Mouse (Mus musculus) intestine, embryonic 15.5 days (tissue): ENCODE measurements at regions not wholly inside any gene's neighbourhood (a gene's known extent, or its start where the extent isn't known, plus 50 kb on each side); places are given as distances from the start of the nearest gene placed in this dataset.
A peak's percentile ranks its signal among the peaks of the same experiment; 100 is the strongest.

ENCODE experiments used
- ATAC-seq: fragments of 200-750 bp; cut with Nextera tagmentation; 2 replicates; pipeline ENCODE4 v1.8.0; 2017; ENCODE audit warnings: moderate TSS enrichment, moderate library complexity
- H3K27ac ChIP-seq: fragments of 300-500 bp; sonication (generic); 2 replicates; pipeline ENCODE4 v1.5.1; 2015; ENCODE audit warnings: mild to moderate bottlenecking, inconsistent platforms
- H3K27me3 ChIP-seq: fragments of 300-500 bp; sonication (generic); replicated peaks from 2 replicates; pipeline ENCODE4 v1.6.1; 2015; ENCODE audit warnings: inconsistent platforms
- H3K36me3 ChIP-seq: fragments of 300-500 bp; sonication (generic); 2 replicates; pipeline ENCODE4 v1.6.1; 2015; ENCODE audit warnings: inconsistent platforms
- H3K4me1 ChIP-seq: fragments of 300-500 bp; sonication (generic); replicated peaks from 2 replicates; pipeline ENCODE4 v1.6.1; 2015; ENCODE audit warnings: inconsistent platforms
- H3K4me2 ChIP-seq: fragments of 300-500 bp; sonication (generic); replicated peaks from 2 replicates; pipeline ENCODE4 v1.6.1; 2015; ENCODE audit warnings: mild to moderate bottlenecking, inconsistent platforms
- H3K4me3 ChIP-seq: fragments of 300-500 bp; sonication (generic); replicated peaks from 2 replicates; pipeline ENCODE4 v1.5.1; 2015; ENCODE audit warnings: inconsistent platforms
- H3K9ac ChIP-seq: fragments of 300-500 bp; sonication (generic); 2 replicates; pipeline ENCODE4 v1.6.1; 2015; ENCODE audit warnings: inconsistent platforms
- H3K9me3 ChIP-seq: fragments of 300-500 bp; sonication (generic); 2 replicates; pipeline ENCODE4 v1.6.1; 2016; ENCODE audit warnings: inconsistent platforms
- WGBS: fragments of 180-500 bp; shearing (Covaris S2); methylation state at CpG from one replicate; pipeline ENCODE4 v1.1.7; 2015; 5-methylcytosine and 5-hydroxymethylcytosine counted together

DNA sequence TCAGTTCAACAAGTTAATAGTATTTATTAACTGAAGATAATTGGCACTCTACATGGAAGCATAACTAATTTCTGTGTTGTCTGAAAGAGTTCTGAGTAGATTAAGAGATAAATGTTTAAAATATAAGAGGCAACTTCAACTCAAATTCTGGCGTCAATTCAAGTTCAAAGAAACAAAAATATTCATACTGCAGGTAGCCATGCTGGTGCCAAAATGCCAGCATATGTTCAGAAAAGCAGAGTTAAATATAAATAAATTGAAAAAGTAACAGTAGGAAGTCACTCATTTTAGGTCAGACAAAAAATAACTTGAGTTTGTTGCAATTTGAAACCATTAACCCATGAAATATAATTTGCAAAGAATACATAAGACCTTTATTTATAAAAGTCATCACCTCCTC is 1786.5 kb downstream of the Olfm4 start:
- H3K4me2 ChIP-seq: no peak overlapping the region
- H3K9ac ChIP-seq: no peak overlapping the region
- H3K4me1 ChIP-seq: no peaks in the 10 kb centered on the region
- no peak overlapping the region for H3K4me3 ChIP-seq
- H3K27me3 ChIP-seq: no peaks in the 10 kb centered on the region
- H3K36me3 ChIP-seq: no peaks in the 10 kb centered on the region
- 76% methylated on average over 1 of the region's 1 CpGs for WGBS
- ATAC-seq: no peak
- H3K9me3 ChIP-seq: no peaks in the 10 kb centered on the region
- H3K27ac ChIP-seq: no peak overlapping the region

GRCm38 (mm10) chr14:81771826-81772225 is 1787.9 kb downstream of the Olfm4 start:
- Histone ChIP-seq H3K27ac (no peak overlapping the region), H3K36me3 (no peaks in the 10 kb centered on the region), H3K4me1 (no peaks in the 10 kb centered on the region), H3K9me3 (no peaks in the 10 kb centered on the region), H3K4me3 (no peak overlapping the region), H3K9ac (no peak overlapping the region), H3K27me3 (no peaks in the 10 kb centered on the region), H3K4me2 (no peak overlapping the region)
- ATAC-seq: no peak
- 69% methylated on average over 1 of the region's 1 CpGs for WGBS

DNA sequence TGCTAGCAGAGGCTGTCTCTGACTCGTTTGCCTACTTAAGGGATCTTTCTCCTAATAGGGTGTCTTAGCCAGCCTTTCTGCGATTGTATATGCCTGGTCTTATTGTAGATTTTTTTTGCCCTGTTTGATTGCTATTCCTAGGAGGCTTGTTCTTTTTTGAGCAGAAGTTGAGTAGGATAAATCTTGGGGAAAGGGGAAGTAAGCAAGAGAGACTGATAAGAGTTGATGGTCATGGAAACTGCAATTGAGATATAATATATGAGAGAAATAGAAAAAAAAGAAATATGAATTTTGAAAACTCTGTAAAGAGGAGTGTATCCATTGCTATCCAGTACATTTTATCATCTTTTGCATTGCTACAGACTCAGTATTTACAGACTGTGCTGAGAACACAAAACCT is 1805.0 kb downstream of the Olfm4 start:
- ATAC-seq: no peak
- H3K9ac ChIP-seq: no peak overlapping the region
- H3K36me3 ChIP-seq: no peaks in the 10 kb centered on the region
- no peaks in the 10 kb centered on the region for H3K4me1 ChIP-seq
- no peaks in the 10 kb centered on the region for H3K27me3 ChIP-seq
- WGBS: 65% methylated on average over 2 of the region's 2 CpGs
- no peak overlapping the region for H3K4me2 ChIP-seq
- H3K4me3 ChIP-seq: no peak overlapping the region
- no peak overlapping the region for H3K27ac ChIP-seq
- no peaks in the 10 kb centered on the region for H3K9me3 ChIP-seq

DNA sequence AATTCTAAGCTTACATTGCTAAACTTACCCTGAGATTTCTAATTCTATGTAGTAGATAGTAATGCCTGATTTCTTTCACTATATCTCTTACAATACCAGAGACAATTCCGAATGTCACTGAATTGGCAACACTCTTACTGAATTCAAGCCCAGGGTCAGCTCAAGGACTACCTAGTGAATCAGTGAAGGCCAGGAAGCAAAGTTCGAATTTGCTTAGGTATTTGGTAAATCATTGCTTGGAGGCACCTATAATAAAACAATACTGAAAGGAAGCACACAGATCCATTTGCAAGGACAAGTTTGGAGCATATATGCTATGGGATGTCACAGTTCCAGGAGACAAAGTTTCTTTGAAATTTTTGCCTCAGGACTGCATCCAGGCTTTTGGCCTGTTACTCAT is 1839.9 kb downstream of the Olfm4 start:
- H3K4me1 ChIP-seq: no peaks in the 10 kb centered on the region
- no peak for ATAC-seq
- no peaks in the 10 kb centered on the region for H3K9me3 ChIP-seq
- 78% methylated on average over 2 of the region's 2 CpGs for WGBS
- H3K27ac ChIP-seq: no peak overlapping the region
- no peak overlapping the region for H3K9ac ChIP-seq
- no peak overlapping the region for H3K4me3 ChIP-seq
- no peaks in the 10 kb centered on the region for H3K27me3 ChIP-seq
- no peak overlapping the region for H3K4me2 ChIP-seq
- no peaks in the 10 kb centered on the region for H3K36me3 ChIP-seq

GRCm38 (mm10) chr14:81858617-81859016 is 1874.7 kb downstream of the Olfm4 start:
- 61% methylated on average over 2 of the region's 2 CpGs for WGBS
- no peak overlapping the region for H3K9ac ChIP-seq
- peak; percentile 47; the same call in 1 of the 2 replicates for ATAC-seq
- no peak overlapping the region for H3K4me2 ChIP-seq
- H3K36me3 ChIP-seq: no peaks in the 10 kb centered on the region
- no peaks in the 10 kb centered on the region for H3K9me3 ChIP-seq
- no peaks in the 10 kb centered on the region for H3K27me3 ChIP-seq
- H3K4me1 ChIP-seq: no peaks in the 10 kb centered on the region
- H3K27ac ChIP-seq: no peak overlapping the region
- no peak overlapping the region for H3K4me3 ChIP-seq

GRCm38 (mm10) chr14:81870388-81870787 is 1886.5 kb downstream of the Olfm4 start:
- H3K27ac ChIP-seq: no peak overlapping the region
- ATAC-seq: no peak
- no peaks in the 10 kb centered on the region for H3K9me3 ChIP-seq
- H3K36me3 ChIP-seq: no peaks in the 10 kb centered on the region
- WGBS: 77% methylated on average over 1 of the region's 1 CpGs
- no peak overlapping the region for H3K9ac ChIP-seq
- H3K4me2 ChIP-seq: no peak overlapping the region
- no peaks in the 10 kb centered on the region for H3K4me1 ChIP-seq
- no peak overlapping the region for H3K4me3 ChIP-seq
- no peaks in the 10 kb centered on the region for H3K27me3 ChIP-seq
